Mouse (Mus musculus): Measurements from ENCODE around the gene Rcc2. TPM values are rescaled to one million over a fixed set of nuclear protein-coding genes. Genes with fewer than 3 reads are reported as not detected.
A peak's percentile ranks its signal among the peaks of the same experiment; 100 is the strongest.

The Rcc2 gene
- polyA plus RNA-seq, 1 experiment from 2014 or later = 19.5 TPM

- no peaks in the 10 kb centered on the region for H3K27me3 ChIP-seq (ENCODE audit: insufficient read depth, low read length)
- H3K4me1 ChIP-seq (ENCODE audit: insufficient read depth, low read length) = peaks cover 41% of the 10 kb centered on the region
- no peak for ATAC-seq (ENCODE audit: low FRiP score, low TSS enrichment)
- WGBS = 68% methylated on average over 18 of the region's 18 CpGs
- no peak overlapping the region for H3K27ac ChIP-seq (ENCODE audit: low read length)
- H3K4me2 ChIP-seq (replicated peaks; ENCODE audit: low read depth, low read length) = no peak overlapping the region
- peaks cover 63% of the 10 kb centered on the region for H3K36me3 ChIP-seq (ENCODE audit: insufficient read depth, low read length)
- no peaks in the 10 kb centered on the region for H3K9me3 ChIP-seq (ENCODE audit: low read length)
- no peak overlapping the region for H3K9ac ChIP-seq (replicated peaks; ENCODE audit: low read length)
- H3K4me3 ChIP-seq (ENCODE audit: low read length) = no peak overlapping the region
Measured at GRCm38 (mm10) chr4:140708297-140708927, 8.1 kb downstream of the Rcc2 start.

- Histone ChIP-seq H3K27me3 (ENCODE audit: insufficient read depth, low read length) (no peaks in the 10 kb centered on the region), H3K4me3 (ENCODE audit: low read length) (no peak overlapping the region), H3K36me3 (ENCODE audit: insufficient read depth, low read length) (peaks cover 69% of the 10 kb centered on the region), H3K9me3 (ENCODE audit: low read length) (no peaks in the 10 kb centered on the region), H3K4me2 (replicated peaks; ENCODE audit: low read depth, low read length) (no peak overlapping the region), H3K27ac (ENCODE audit: low read length) (no peak overlapping the region), H3K9ac (replicated peaks; ENCODE audit: low read length) (no peak overlapping the region), H3K4me1 (ENCODE audit: insufficient read depth, low read length) (peaks cover 38% of the 10 kb centered on the region)
- 79% methylated on average over 7 of the region's 7 CpGs for WGBS
- ATAC-seq (ENCODE audit: low FRiP score, low TSS enrichment) = no peak
Measured at GRCm38 (mm10) chr4:140709111-140709510, 8.8 kb downstream of the Rcc2 start.

- H3K36me3 ChIP-seq (ENCODE audit: insufficient read depth, low read length) = peaks cover 74% of the 10 kb centered on the region
- H3K27ac ChIP-seq (ENCODE audit: low read length) = no peak overlapping the region
- peaks cover 37% of the 10 kb centered on the region for H3K4me1 ChIP-seq (ENCODE audit: insufficient read depth, low read length)
- no peak overlapping the region for H3K4me3 ChIP-seq (ENCODE audit: low read length)
- no peaks in the 10 kb centered on the region for H3K9me3 ChIP-seq (ENCODE audit: low read length)
- no peak overlapping the region for H3K9ac ChIP-seq (replicated peaks; ENCODE audit: low read length)
- ATAC-seq (ENCODE audit: low FRiP score, low TSS enrichment) = no peak
- H3K27me3 ChIP-seq (ENCODE audit: insufficient read depth, low read length) = no peaks in the 10 kb centered on the region
- no peak overlapping the region for H3K4me2 ChIP-seq (replicated peaks; ENCODE audit: low read depth, low read length)
- 64% methylated on average over 10 of the region's 10 CpGs for WGBS
Measured at GRCm38 (mm10) chr4:140709617-140710016, 9.3 kb downstream of the Rcc2 start.

- Histone ChIP-seq H3K4me2 (replicated peaks; ENCODE audit: low read depth, low read length) (no peak overlapping the region), H3K4me1 (ENCODE audit: insufficient read depth, low read length) (peaks cover 30% of the 10 kb centered on the region), H3K9ac (replicated peaks; ENCODE audit: low read length) (no peak overlapping the region), H3K9me3 (ENCODE audit: low read length) (no peaks in the 10 kb centered on the region), H3K27me3 (ENCODE audit: insufficient read depth, low read length) (no peaks in the 10 kb centered on the region), H3K36me3 (ENCODE audit: insufficient read depth, low read length) (peaks cover 80% of the 10 kb centered on the region), H3K4me3 (ENCODE audit: low read length) (no peak overlapping the region), H3K27ac (ENCODE audit: low read length) (no peak overlapping the region)
- WGBS = 73% methylated on average over 10 of the region's 10 CpGs
- no peak for ATAC-seq (ENCODE audit: low FRiP score, low TSS enrichment)
Measured at GRCm38 (mm10) chr4:140710781-140711180, 10.4 kb downstream of the Rcc2 start.

- peaks cover 80% of the 10 kb centered on the region for H3K36me3 ChIP-seq (ENCODE audit: insufficient read depth, low read length)
- no peak overlapping the region for H3K27ac ChIP-seq (ENCODE audit: low read length)
- ATAC-seq (ENCODE audit: low FRiP score, low TSS enrichment) = no peak
- WGBS = 90% methylated on average over 5 of the region's 5 CpGs
- H3K4me3 ChIP-seq (ENCODE audit: low read length) = no peak overlapping the region
- H3K9me3 ChIP-seq (ENCODE audit: low read length) = no peaks in the 10 kb centered on the region
- H3K4me1 ChIP-seq (ENCODE audit: insufficient read depth, low read length) = peaks cover 29% of the 10 kb centered on the region
- no peak overlapping the region for H3K4me2 ChIP-seq (replicated peaks; ENCODE audit: low read depth, low read length)
- H3K27me3 ChIP-seq (ENCODE audit: insufficient read depth, low read length) = no peaks in the 10 kb centered on the region
- H3K9ac ChIP-seq (replicated peaks; ENCODE audit: low read length) = no peak overlapping the region
Measured at GRCm38 (mm10) chr4:140711360-140711759, 11.0 kb downstream of the Rcc2 start.

GRCm38 (mm10) chr4:140713480-140714365 lies 13.4 kb downstream of the Rcc2 start:
- Histone ChIP-seq H3K9ac (replicated peaks; ENCODE audit: low read length) (0 out of 2 replicates have a peak overlapping the region, but pooled peaks have one; percentile 12), H3K27me3 (ENCODE audit: insufficient read depth, low read length) (no peaks in the 10 kb centered on the region), H3K27ac (ENCODE audit: low read length) (peak overlapping the region; percentile 55), H3K4me3 (ENCODE audit: low read length) (no peak overlapping the region), H3K4me2 (replicated peaks; ENCODE audit: low read depth, low read length) (no peak overlapping the region), H3K36me3 (ENCODE audit: insufficient read depth, low read length) (peaks cover 94% of the 10 kb centered on the region), H3K4me1 (ENCODE audit: insufficient read depth, low read length) (peaks cover 13% of the 10 kb centered on the region), H3K9me3 (ENCODE audit: low read length) (no peaks in the 10 kb centered on the region)
- peak; percentile 81 for ATAC-seq (ENCODE audit: low FRiP score, low TSS enrichment)
- 51% methylated on average over 29 of the region's 29 CpGs for WGBS

GRCm38 (mm10) chr4:140714586-140714985 lies 14.2 kb downstream of the Rcc2 start:
- Histone ChIP-seq H3K4me3 (ENCODE audit: low read length) (no peak overlapping the region), H3K9ac (replicated peaks; ENCODE audit: low read length) (no peak overlapping the region), H3K27ac (ENCODE audit: low read length) (no peak overlapping the region), H3K4me1 (ENCODE audit: insufficient read depth, low read length) (peaks cover 12% of the 10 kb centered on the region), H3K9me3 (ENCODE audit: low read length) (no peaks in the 10 kb centered on the region), H3K36me3 (ENCODE audit: insufficient read depth, low read length) (peaks cover 94% of the 10 kb centered on the region), H3K27me3 (ENCODE audit: insufficient read depth, low read length) (no peaks in the 10 kb centered on the region), H3K4me2 (replicated peaks; ENCODE audit: low read depth, low read length) (no peak overlapping the region)
- WGBS = 82% methylated on average over 5 of the region's 5 CpGs
- ATAC-seq (ENCODE audit: low FRiP score, low TSS enrichment) = no peak

GRCm38 (mm10) chr4:140716994-140717393 lies 16.7 kb downstream of the Rcc2 start:
- WGBS = 94% methylated on average over 11 of the region's 11 CpGs
- H3K27ac ChIP-seq (ENCODE audit: low read length) = no peak overlapping the region
- no peaks in the 10 kb centered on the region for H3K27me3 ChIP-seq (ENCODE audit: insufficient read depth, low read length)
- no peaks in the 10 kb centered on the region for H3K9me3 ChIP-seq (ENCODE audit: low read length)
- H3K9ac ChIP-seq (replicated peaks; ENCODE audit: low read length) = no peak overlapping the region
- no peak overlapping the region for H3K4me2 ChIP-seq (replicated peaks; ENCODE audit: low read depth, low read length)
- peaks cover 94% of the 10 kb centered on the region for H3K36me3 ChIP-seq (ENCODE audit: insufficient read depth, low read length)
- no peak for ATAC-seq (ENCODE audit: low FRiP score, low TSS enrichment)
- peaks cover 12% of the 10 kb centered on the region; the same call in 1 of the 2 replicates for H3K4me1 ChIP-seq (ENCODE audit: insufficient read depth, low read length)
- no peak overlapping the region for H3K4me3 ChIP-seq (ENCODE audit: low read length)

- H3K36me3 ChIP-seq (ENCODE audit: insufficient read depth, low read length) = peaks cover 90% of the 10 kb centered on the region
- 97% methylated on average over 9 of the region's 9 CpGs for WGBS
- peaks cover 7% of the 10 kb centered on the region; the same call in 1 of the 2 replicates for H3K4me1 ChIP-seq (ENCODE audit: insufficient read depth, low read length)
- ATAC-seq (ENCODE audit: low FRiP score, low TSS enrichment) = no peak
- H3K4me2 ChIP-seq (replicated peaks; ENCODE audit: low read depth, low read length) = no peak overlapping the region
- H3K4me3 ChIP-seq (ENCODE audit: low read length) = no peak overlapping the region
- H3K27ac ChIP-seq (ENCODE audit: low read length) = no peak overlapping the region
- H3K9me3 ChIP-seq (ENCODE audit: low read length) = no peaks in the 10 kb centered on the region
- H3K27me3 ChIP-seq (ENCODE audit: insufficient read depth, low read length) = no peaks in the 10 kb centered on the region
- H3K9ac ChIP-seq (replicated peaks; ENCODE audit: low read length) = no peak overlapping the region
Measured at GRCm38 (mm10) chr4:140718436-140718835, 18.1 kb downstream of the Rcc2 start.

- no peak overlapping the region for H3K4me2 ChIP-seq (replicated peaks; ENCODE audit: low read depth, low read length)
- no peaks in the 10 kb centered on the region for H3K4me1 ChIP-seq (ENCODE audit: insufficient read depth, low read length)
- no peak for ATAC-seq (ENCODE audit: low FRiP score, low TSS enrichment)
- H3K27me3 ChIP-seq (ENCODE audit: insufficient read depth, low read length) = no peaks in the 10 kb centered on the region
- H3K27ac ChIP-seq (ENCODE audit: low read length) = no peak overlapping the region
- no peak overlapping the region for H3K9ac ChIP-seq (replicated peaks; ENCODE audit: low read length)
- no peaks in the 10 kb centered on the region for H3K9me3 ChIP-seq (ENCODE audit: low read length)
- peaks cover 76% of the 10 kb centered on the region for H3K36me3 ChIP-seq (ENCODE audit: insufficient read depth, low read length)
- 83% methylated on average over 5 of the region's 5 CpGs for WGBS
- H3K4me3 ChIP-seq (ENCODE audit: low read length) = no peak overlapping the region
Measured at GRCm38 (mm10) chr4:140720091-140720490, 19.8 kb downstream of the Rcc2 start.

Data from kidney, embryonic 16.5 days (tissue).